Mouse (Mus musculus) testis, adult 2 months (tissue): ENCODE results near the gene Erc1.

Experiments used
- CTCF ChIP-seq: fragments of 200-500 bp; IDR thresholded peaks from 2 replicates; pipeline ENCODE4 v1.5.1; 2012; ENCODE audit warnings: low read depth, mild to moderate bottlenecking, inconsistent platforms, low read length, moderate library complexity; ENCODE audit not compliant: control insufficient read depth, insufficient read depth, insufficient replicate concordance
- POLR2A ChIP-seq: fragments of 200-500 bp; IDR thresholded peaks from 2 replicates; pipeline ENCODE4 v1.6.1; 2012; ENCODE audit warnings: low read depth, mild to moderate bottlenecking, inconsistent platforms, low read length, moderate library complexity; ENCODE audit not compliant: control insufficient read depth

DNA sequence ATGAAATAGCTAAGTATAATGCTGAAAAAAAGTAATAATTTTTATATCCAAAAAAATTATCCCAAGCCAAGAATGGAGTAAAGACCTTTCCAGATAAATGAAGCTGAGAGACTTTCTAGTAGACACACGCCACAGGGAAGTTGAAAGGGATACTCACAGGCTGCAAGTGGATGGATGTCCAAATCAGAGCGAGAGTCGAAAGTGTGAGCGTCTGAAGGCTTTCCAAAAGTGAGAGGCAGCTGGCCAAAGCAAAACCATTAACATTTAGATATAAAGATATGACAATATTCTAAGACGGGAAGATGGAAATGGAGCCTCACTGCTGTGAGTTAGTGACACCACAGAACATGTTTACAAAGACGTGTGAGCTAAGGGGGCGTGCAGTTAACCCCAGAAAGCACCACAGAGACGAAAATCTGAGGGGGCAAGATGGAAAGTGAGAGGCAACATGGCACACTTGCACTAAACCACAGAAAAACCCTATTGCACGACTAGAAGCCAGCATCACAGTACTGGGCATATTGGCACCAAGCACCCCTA, 314.7 kb downstream of the Erc1 start:
- TF ChIP-seq CTCF, result no peak
- no peak for TF ChIP-seq POLR2A
